Mouse (Mus musculus) adrenal gland, postnatal 0 days (tissue): Measurements from ENCODE around the gene Zfp664. TPM values are rescaled to one million over a fixed set of nuclear protein-coding genes. Genes with fewer than 3 reads are reported as not detected.

Source experiments
- polyA plus RNA-seq: library from polyadenylated mRNA; unstranded; fragments of >200 nt; fragmentation: Nextera tagmentation; extraction: Ambion mirVana; gene quantifications from 2 replicates; pipeline ENCODE4 v1.2.1, GENCODE M21; 2015

The Zfp664 gene
- 42.3 and 51.6 TPM in 2 replicates for polyA plus RNA-seq

DNA sequence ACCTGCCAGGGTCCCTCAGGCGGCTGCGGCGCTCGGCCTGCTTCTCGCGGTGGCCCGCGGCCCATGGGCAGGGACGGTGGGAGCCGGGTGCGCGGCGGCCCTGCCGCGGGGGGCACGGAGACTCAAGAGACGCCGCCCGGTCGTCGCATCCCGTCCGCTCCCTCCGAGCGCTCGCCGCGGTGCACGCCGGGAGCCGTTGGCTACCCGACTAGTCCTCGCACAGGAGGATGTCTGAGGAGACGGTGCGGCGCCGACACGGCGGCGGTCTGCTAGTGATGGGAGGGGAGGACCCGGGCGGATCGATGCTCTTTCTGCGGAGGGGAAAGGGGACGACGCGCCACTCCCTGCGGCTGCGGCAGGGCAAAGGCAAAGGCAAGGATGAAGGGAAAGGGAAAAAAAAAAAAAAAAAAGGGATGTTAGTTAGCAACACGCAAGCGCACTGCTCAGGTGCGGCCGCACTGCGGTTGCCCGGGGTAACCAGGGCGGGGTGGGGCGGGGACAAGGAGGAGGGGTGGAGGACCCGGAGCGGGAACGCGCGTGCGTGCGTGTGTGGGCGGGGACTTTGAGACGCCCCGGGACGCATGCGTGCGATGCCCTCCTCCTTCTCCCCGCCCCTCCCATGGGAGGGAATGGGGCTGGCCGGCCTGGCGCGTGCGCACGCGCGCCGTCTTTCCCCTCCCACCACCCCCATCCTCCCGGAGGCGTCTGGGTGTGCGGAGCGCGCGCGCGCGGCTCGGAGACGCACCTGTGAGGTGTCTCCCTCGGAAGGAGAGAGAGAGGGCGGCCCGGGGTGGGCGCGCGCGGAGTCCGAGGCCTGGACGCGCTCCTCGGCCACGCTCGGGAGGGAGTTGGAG lies at the start of gene Zfp664, which contains the start of gene Ccdc92:
TSS of gene Zfp664 (plus strand) at position 679 of the 854 bp plus-strand sequence.
TSS of gene Ccdc92 (minus strand) at position 412 of the 854 bp plus-strand sequence.

Other genes with a start within 250 kb of the Zfp664 start
- 14.9 and 30.9 TPM in 2 replicates for gene Atp6v0a2, start 234.1 kb upstream of the Zfp664 start, polyA plus RNA-seq
- gene Dnah10, start 137.6 kb upstream of the Zfp664 start, polyA plus RNA-seq, result 0.08 and 0.12 TPM in 2 replicates
- gene Ccdc92, start 267 bp upstream of the Zfp664 start, polyA plus RNA-seq, result 10.4 and 27.5 TPM in 2 replicates
- gene Rflna, start 140.5 kb downstream of the Zfp664 start, polyA plus RNA-seq, result 3.8 and 5.0 TPM in 2 replicates